Comparison of ENCODE assay signal across 14 mouse cellular contexts in the genomic region with DNA sequence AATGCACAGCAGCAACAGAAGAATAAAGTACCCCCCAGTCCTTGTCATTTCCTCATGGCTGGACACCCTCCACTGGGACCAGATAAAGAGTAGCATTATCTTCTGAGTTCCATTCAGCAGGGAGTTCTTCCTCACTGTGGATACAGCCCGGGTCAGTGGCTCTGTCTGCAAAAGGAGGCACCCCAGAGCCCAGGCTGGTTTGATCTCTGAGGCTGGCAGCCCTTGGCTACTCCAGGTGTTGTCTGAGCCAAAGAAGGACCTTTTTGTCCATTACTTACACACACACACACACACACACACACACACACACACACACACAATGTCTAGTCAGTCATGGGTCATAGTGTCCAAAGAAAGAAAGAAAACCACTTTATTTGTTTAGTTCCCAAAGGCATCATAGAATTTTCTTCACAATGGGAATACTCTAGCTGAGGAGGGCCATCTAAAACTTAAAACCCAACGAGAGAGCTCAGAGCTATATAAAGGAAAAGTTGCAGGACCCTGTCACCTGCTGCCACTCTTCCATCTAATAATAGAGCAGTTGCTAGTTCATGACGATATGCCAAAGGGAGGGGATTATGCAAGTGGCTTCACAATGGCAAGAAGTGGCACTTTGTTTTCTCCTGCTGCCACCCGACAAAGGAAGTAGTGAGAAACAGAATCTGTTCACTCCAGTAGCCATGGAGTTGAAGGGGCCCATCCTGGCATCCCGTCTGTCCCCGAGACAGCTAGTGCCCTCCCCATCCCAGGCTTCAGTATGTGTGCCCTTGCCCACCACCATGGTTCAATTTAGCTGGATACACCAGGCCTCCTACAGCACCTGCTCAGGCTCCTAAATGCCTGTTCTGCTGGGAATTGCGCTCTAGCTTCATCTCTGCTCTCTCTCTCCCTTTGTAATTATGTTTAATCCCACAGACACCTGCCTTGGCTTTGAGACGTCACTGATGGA.
DNase-seq lines count a peak whose midpoint lies in the region; ATAC-seq and TF ChIP-seq lines count a peak whose summit lies in the region.
"Had no signal": no experiment of that assay in that cellular context is flagged by ENCODE, and none has a peak within 500 bp of the region (broad histone marks: within the 10 kb centered on the region; RNA-seq: fewer than 3 reads in every experiment).

No protein-coding gene starts in this region.

- 0 out of 2 replicates have a peak overlapping the region, but pooled peaks have one; percentile 11 for H3K27ac ChIP-seq in embryonic facial prominence, embryonic 12.5 days
- H3K27ac ChIP-seq in forebrain, embryonic 12.5 days, result peak overlapping the region; percentile 80
- peak overlapping the region; percentile 49; the same call in 1 of the 2 replicates for H3K27ac ChIP-seq in hindbrain, embryonic 11.5 days (ENCODE audit: low read depth, low read length)
- peak overlapping the region; percentile 70 for H3K27ac ChIP-seq in midbrain, embryonic 15.5 days
- H3K27ac ChIP-seq in left cerebral cortex, adult 2 months, result no peak overlapping the region

- H3K36me3 ChIP-seq in embryonic facial prominence, embryonic 12.5 days, result no peaks in the 10 kb centered on the region
- no peaks in the 10 kb centered on the region for H3K36me3 ChIP-seq in forebrain, embryonic 12.5 days (replicated peaks)
- no peaks in the 10 kb centered on the region for H3K36me3 ChIP-seq in hindbrain, embryonic 11.5 days (ENCODE audit: control insufficient read depth, insufficient read depth, low read length)
- no peaks in the 10 kb centered on the region for H3K36me3 ChIP-seq in midbrain, embryonic 15.5 days (replicated peaks)

- peak; percentile 36 for DNase-seq in hindbrain, embryonic 11.5 days (ENCODE audit: low spot score)
- no peak for DNase-seq in ovary, adult 18-20 months (ENCODE audit: low spot score)
- no peak for DNase-seq in left cerebral cortex, adult 2 months (ENCODE audit: extremely low spot score in 1 of 2, low spot score in 2 of 2)
- DNase-seq: adrenal gland, postnatal 25 days; cerebellum, adult 9-11 months; kidney, adult 2 months; liver; lung, postnatal 10 days; right cerebral cortex, postnatal 25 days had no signal

- no peak overlapping the region for H3K4me3 ChIP-seq in embryonic facial prominence, embryonic 12.5 days
- H3K4me3 ChIP-seq in forebrain, embryonic 12.5 days (replicated peaks), result no peak overlapping the region
- no peak overlapping the region for H3K4me3 ChIP-seq in hindbrain, embryonic 11.5 days (ENCODE audit: low read depth, low read length)
- no peak overlapping the region for H3K4me3 ChIP-seq in midbrain, embryonic 15.5 days
- no peak overlapping the region for H3K4me3 ChIP-seq in left cerebral cortex, adult 2 months
- H3K4me3 ChIP-seq: myocyte had no signal

- no peaks in the 10 kb centered on the region for H3K27me3 ChIP-seq in embryonic facial prominence, embryonic 12.5 days
- H3K27me3 ChIP-seq in forebrain, embryonic 12.5 days, result no peaks in the 10 kb centered on the region
- H3K27me3 ChIP-seq in hindbrain, embryonic 11.5 days (ENCODE audit: control insufficient read depth, insufficient read depth, low read length), result no peaks in the 10 kb centered on the region
- no peaks in the 10 kb centered on the region for H3K27me3 ChIP-seq in midbrain, embryonic 15.5 days (replicated peaks)

- 35% methylated on average over 8 of the region's 8 CpGs for WGBS in embryonic facial prominence, embryonic 12.5 days
- WGBS in forebrain, embryonic 12.5 days, result 8% methylated on average over 8 of the region's 8 CpGs
- 28% methylated on average over 8 of the region's 8 CpGs for WGBS in hindbrain, embryonic 11.5 days
- WGBS in midbrain, embryonic 15.5 days, result 8% methylated on average over 8 of the region's 8 CpGs

- H3K9me3 ChIP-seq in embryonic facial prominence, embryonic 12.5 days, result no peaks in the 10 kb centered on the region
- H3K9me3 ChIP-seq in forebrain, embryonic 12.5 days, result no peaks in the 10 kb centered on the region
- no peaks in the 10 kb centered on the region for H3K9me3 ChIP-seq in hindbrain, embryonic 11.5 days (ENCODE audit: control insufficient read depth, low read length)
- no peaks in the 10 kb centered on the region for H3K9me3 ChIP-seq in midbrain, embryonic 15.5 days

- no peaks in the 10 kb centered on the region for H3K4me1 ChIP-seq in embryonic facial prominence, embryonic 12.5 days
- peaks cover 15% of the 10 kb centered on the region for H3K4me1 ChIP-seq in forebrain, embryonic 12.5 days
- no peaks in the 10 kb centered on the region for H3K4me1 ChIP-seq in hindbrain, embryonic 11.5 days (replicated peaks; ENCODE audit: control insufficient read depth, insufficient read depth, low read length)
- H3K4me1 ChIP-seq in midbrain, embryonic 15.5 days, result peaks cover 8% of the 10 kb centered on the region; the same call in 1 of the 2 replicates

- ATAC-seq in embryonic facial prominence, embryonic 12.5 days (ENCODE audit: insufficient number of reproducible peaks, insufficient read depth, low FRiP score, low TSS enrichment), result peak; percentile 41; the same call in 1 of the 2 replicates
- ATAC-seq in forebrain, embryonic 12.5 days (ENCODE audit: low FRiP score), result peak; percentile 83
- peak; percentile 84 for ATAC-seq in hindbrain, embryonic 11.5 days (ENCODE audit: low FRiP score)
- ATAC-seq in midbrain, embryonic 15.5 days (replicated peaks), result peak; percentile 94
- no peak for ATAC-seq in megakaryocyte progenitor cell, adult 5-6 weeks (replicated peaks; ENCODE audit: poor library complexity)

- H3K4me2 ChIP-seq in embryonic facial prominence, embryonic 12.5 days (replicated peaks), result no peak overlapping the region
- no peak overlapping the region for H3K4me2 ChIP-seq in forebrain, embryonic 12.5 days
- H3K4me2 ChIP-seq in hindbrain, embryonic 11.5 days (replicated peaks; ENCODE audit: low read depth, low read length), result no peak overlapping the region
- no peak overlapping the region for H3K4me2 ChIP-seq in midbrain, embryonic 15.5 days

- no peak overlapping the region for H3K9ac ChIP-seq in embryonic facial prominence, embryonic 12.5 days
- no peak overlapping the region for H3K9ac ChIP-seq in forebrain, embryonic 12.5 days
- H3K9ac ChIP-seq in hindbrain, embryonic 11.5 days (ENCODE audit: low read depth, low read length), result no peak overlapping the region
- no peak overlapping the region for H3K9ac ChIP-seq in midbrain, embryonic 15.5 days

- TF ChIP-seq CTCF in left cerebral cortex, adult 2 months (IDR thresholded peaks at IDR 0.05), result no peak

- intact Hi-C loops in left cerebral cortex, adult 2 months (cut with DNase I), result no loop called here
